Mouse (Mus musculus) cerebellum, adult 9-10 months (tissue): Measurements from ENCODE around the gene Ltbr.

Experiments
- DNase-seq: peaks from one replicate; pipeline ENCODE4 v3.0.0; 2022

Gene Ltbr

DNA sequence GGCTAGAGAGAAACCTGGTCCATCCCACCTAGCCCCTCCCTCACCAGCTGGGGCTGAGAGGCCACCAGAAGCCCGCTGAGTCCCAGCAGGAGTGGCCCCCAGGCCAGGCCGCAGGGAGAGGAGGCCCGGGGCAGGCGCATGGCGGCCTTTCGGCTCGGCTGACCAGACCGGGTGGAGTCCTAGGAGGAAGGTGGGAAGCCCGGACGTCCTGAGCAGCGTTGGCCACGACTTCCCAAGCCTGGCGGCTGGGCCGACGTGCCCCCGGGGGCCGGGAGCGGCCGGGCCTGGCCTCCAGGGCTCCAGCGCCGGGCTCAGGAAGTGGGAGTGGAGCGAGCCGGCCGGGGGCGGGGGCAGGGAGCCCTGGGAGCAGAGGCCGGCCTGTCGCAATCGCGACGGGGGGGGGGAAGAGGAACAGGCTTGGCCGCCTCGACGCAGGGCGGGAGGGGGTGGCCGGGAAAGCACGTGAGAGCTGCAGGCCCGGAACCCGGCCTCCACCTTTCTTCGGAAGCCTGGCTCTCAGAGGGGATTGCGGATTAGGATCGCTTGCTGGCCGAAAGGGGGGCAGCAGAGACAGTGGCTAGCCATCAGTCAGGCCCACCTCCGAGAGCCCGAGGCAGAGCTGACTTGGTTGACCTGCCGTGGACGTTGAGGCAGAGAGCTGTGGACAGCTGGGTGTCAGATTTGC, at the start of gene Ltbr:
TSS of gene Ltbr (minus strand) at position 340 of the 685 bp plus-strand sequence.
- peak; percentile 23 for DNase-seq

DNA sequence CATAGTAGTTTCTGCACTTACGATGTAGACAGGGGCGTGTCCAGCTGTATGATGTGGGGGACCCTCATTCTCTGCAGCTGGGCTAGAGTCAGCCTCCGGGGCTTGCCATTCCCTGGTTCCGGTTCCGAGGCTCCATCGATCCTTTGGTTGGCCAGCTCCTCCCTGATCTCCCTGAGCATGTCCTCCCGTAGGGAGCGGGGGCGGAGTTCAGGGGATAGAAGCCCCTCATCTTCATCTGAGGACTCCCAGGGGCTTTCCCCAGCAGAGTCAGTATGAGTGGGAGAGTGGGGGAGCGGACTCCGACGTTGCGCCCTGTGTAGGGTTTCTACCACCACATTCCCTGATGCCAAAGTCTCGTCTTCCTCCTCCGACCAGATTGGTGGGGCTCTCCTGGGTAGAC, 49.3 kb upstream of the Ltbr start:
- no peak for DNase-seq

DNA sequence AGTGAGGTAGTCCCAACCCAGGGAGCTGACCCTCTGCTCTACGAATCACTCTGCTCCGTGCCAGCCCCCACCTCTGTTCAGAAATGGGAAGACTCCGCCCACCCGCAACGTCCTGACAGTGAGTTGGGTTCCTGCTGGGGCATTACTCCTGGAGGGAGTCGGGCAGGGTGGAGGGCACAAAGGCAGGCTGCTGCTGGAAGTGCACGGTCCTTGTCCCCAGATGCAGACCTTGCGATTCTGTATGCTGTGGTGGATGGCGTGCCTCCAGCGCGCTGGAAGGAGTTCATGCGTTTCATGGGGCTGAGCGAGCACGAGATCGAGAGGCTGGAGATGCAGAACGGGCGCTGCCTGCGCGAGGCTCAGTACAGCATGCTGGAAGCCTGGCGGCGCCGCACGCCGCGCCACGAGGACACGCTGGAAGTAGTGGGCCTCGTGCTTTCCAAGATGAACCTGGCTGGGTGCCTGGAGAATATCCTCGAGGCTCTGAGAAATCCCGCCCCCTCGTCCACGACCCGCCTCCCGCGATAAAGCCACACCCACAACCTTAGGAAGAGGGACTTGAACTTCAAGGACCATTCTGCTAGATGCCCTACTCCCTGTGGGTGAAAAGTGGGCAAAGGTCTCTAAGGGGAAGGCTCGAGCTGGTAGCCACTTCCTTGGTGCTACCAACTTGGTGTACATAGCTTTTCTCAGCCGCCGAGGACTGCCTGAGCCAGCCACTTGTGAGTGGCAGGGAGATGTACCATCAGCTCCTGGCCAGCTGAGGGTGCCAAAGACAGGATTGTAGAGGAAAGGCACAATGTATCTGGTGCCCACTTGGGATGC, 48.0 kb upstream of the Ltbr start:
- no peak for DNase-seq

- no peak for DNase-seq
Observed at GRCm38 (mm10) chr6:125360846-125361245, 47.2 kb upstream of the Ltbr start.

DNA sequence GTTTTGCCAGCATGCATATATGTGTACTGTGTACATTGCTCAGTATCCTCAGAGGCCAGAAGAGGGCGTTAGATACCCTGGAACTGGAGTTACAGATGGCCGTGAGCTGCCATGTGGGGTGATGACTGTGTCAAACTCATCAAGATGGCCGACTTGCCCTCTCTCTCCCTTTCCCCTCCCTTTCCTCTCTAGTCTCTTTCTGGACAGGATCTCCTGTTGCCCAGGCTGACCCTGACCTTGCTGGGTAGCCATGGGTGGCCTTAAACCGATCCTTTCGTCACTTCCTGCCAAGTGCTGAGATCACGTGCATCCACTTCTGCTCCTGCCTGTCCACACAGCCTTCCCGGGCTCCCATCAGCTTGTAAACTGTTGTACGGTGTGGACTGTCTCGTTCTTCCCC, 46.3 kb upstream of the Ltbr start:
- no peak for DNase-seq

DNA sequence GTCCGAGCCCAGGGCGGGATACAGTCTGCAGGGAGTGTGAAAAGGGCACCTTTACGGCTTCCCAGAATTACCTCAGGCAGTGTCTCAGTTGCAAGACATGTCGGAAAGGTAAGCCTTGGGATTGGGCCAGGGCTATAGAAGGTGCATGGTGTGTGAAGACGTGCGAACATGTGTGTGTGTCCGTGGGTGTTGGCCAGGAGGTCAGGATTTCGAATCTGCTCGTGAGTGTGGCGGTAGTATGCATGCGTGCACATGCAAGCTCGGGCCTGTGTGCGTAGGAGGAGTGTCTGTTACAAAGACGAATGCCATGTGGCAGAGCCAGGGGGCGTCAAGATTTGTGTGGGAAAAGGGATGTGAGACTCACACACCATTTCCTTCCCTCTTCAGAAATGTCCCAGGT, 43.6 kb upstream of the Ltbr start:
- DNase-seq, result no peak

DNA sequence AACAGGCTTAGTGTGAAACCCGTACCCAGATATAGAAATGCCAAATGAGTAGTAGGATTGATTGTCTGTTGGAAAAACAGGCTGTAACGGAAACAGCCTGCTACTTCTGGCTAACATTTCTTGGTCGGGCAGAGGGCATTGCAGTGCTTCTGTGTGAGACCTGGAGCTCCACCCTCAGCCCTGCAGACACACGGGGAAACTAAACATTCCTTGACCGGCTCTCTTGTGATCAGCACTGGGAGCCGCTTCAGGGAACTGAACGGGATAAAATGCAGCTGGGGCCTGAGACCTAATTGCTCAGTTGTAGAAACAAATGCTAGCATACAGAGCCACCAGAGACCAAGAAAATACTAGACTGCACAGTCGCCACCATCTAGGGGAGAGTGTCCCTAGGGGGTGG, 42.6 kb upstream of the Ltbr start:
- DNase-seq, result no peak

- DNase-seq, result no peak
Observed at GRCm38 (mm10) chr6:125355197-125355741, 41.6 kb upstream of the Ltbr start.

- DNase-seq, result no peak
Observed at GRCm38 (mm10) chr6:125354352-125355151, 40.9 kb upstream of the Ltbr start.

GRCm38 (mm10) chr6:125353655-125354054, 40.0 kb upstream of the Ltbr start:
- DNase-seq, result no peak

DNA sequence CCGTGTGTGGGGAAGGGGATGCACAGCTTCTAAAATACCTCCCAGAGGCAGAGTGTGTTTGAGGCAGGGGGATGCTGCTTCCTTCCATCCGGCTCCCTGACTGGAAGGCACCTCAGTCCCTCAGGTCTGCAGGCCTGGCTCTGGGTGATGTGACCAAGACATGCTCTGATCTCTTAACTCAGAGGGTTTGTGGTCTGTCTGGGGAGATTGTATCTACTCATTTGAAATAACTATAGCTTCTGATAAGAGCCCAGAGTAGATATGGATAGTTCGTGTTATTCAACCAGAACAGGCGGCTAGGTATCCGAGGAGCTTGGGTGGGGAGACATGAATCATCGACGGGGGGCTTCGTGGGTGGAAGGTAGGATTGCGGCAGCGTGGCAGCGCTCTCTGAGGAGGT, 39.5 kb upstream of the Ltbr start:
- no peak for DNase-seq

GRCm38 (mm10) chr6:125352811-125353210, 39.1 kb upstream of the Ltbr start:
- no peak for DNase-seq

- DNase-seq, result no peak
Observed at GRCm38 (mm10) chr6:125352046-125352384, 38.3 kb upstream of the Ltbr start.

DNA sequence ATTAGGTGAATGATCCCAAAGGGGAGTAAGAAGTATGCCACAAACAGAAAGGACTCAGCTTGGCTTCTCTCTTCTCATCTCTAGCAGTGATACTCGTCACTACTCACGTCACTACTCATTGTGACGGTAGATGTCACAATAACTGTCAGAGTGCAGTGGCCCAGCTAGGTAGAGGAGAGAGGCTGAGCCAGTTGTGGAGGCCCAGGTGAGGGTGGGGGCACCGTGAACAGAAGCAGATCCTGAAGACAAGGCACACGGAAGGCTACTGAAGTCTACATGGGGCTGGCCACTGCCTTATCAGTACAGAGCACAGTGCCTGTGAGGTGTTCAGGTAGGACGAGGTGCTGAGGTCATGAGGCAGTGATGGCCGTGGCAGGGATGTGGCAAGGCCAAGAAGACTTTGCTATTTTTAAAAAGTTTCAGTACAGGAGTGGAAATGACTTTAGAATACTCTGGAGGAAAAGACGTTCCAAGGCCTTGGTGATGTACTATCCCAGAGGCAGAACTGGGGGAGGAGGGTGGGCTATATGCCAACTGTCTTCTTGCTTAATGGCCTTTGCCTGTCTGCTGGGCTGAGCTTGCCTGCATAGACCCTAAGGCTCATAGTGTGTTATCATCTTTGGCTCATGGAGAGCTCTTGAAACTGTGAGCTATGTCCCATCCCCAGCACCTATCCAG, 37.8 kb upstream of the Ltbr start:
- no peak for DNase-seq

DNA sequence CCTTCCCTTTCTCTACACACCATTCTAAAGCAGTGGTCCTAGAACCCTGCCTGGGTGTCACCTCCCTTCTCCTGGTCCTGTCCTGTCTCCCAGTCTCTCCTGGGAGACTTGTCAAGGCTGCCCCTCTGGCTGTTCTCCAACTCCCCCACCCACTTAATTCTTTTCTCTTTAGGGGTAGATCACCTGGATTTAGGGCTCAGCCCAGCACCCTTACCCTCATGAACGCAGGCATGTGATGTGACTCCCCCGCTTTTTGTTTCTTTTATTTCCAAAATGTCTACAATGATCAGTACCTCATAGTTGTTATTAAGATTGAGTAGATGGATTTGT, 37.3 kb upstream of the Ltbr start:
- no peak for DNase-seq

DNA sequence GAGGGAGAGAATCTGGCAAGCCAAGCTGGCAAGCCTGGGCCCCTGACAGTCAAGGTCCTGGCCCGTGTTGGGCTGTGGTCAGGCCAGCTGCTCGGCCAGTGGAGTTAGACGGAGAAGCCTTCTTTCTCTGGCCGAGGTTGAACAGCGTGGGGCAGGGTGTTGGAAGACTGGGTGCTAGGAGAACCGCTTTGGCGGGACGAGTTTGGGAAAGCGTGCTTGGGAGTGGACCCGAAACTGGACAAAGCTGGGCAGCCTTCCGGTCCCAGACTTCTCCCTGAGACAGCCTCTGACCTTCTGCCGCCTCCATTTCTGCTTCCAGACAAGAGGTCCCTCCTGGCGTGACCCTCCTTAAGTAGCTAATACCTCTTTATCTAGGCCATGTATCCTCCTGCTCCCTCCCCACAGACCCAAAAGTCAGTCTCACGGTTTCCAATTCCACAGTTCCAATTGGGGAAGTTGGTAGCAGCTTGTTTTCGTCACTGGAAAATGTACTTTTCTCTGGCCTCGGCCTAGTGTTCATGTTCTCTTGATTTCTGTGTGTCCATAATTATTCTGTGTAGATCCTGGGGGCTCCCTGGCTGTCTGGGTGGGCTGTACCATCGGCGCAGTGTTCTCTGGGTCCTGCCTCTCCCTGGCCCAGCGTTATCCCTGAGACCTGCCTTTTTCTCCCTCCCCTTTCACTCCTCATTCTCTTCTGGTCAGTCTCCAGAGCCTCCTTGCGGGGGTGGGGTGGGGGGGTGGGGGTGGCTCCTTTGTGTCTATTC, 36.7 kb upstream of the Ltbr start:
- no peak for DNase-seq

DNA sequence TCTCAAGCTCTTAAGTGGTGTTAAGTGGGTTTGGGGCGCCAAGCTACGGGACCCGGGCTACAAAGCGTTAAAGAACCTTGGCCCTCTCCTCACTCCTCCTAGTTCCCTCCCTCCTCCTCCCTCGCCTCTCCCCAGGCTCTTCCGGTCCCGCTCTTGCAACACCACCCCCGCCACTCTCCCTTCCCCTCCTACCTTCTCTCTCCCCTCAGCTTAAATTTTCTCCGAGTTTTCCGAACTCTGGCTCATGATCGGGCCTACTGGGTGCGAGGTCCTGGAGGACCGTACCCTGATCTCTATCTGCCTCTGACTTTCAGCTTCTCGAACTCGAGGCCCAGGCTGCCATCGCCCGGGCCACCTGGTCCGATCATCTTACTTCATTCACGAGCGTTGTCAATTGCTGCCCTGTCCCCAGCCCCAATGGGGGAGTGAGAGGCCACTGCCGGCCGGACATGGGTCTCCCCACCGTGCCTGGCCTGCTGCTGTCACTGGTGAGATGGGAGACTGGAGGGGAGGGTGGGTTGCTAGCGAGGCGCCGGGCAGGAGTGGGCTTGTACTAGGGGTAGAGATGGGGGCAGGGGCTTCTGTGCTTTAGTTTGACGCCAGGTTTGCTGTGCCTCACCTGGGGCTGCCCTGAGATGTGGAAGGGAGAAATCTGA, 36.0 kb upstream of the Ltbr start:
- no peak for DNase-seq

GRCm38 (mm10) chr6:125348721-125349574, 35.3 kb upstream of the Ltbr start, which contains the start of gene Tnfrsf1a:
TSS of gene Tnfrsf1a (plus strand) at chr6:125349362.
- no peak for DNase-seq

GRCm38 (mm10) chr6:125346029-125346428, 32.3 kb upstream of the Ltbr start:
- DNase-seq, result no peak

DNA sequence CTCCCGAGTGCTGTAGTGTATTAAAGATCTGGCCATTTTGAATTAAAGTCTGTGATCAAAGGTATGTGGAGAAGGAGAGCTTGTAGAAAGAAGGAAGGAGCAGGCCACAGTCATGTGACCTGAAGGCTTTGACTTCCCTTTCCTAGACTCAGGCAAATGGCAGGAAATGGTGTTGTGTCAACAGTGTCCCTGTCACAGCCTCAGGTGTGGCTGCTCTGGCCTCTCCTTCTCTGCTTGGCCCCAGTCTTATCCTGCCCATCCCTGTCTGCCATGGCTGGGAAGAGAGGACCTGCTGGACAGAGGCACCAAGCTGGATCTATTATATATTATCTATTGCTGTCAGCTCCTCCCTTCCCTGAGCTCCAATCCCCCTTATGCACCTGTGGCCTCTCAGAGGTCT, 31.9 kb upstream of the Ltbr start:
- no peak for DNase-seq

DNA sequence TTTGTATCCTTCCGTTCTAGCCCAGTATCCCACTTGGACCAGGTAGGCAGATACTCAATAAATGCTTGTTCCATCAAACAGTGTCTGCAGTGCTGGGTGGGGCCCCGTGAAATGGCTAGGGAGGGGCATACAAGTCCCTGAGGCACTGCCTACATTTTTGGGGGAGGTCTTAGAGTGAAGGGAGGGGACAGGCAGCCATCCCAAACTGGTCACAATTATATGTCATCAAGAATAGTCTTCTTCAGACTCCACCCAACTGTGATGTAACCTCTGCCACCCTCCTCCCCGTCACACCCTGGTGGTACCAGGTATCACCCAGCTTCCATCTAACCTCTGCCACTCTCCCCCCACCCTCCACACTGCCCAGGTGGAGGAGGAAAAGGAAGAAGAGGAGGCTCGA, 31.2 kb upstream of the Ltbr start:
- no peak for DNase-seq
